Comparison of ENCODE assay signal across 30 mouse cellular contexts in genomic region chr11:67734597-67734996, GRCm38 (mm10). TPM values are rescaled to one million over a fixed set of nuclear protein-coding genes. Genes with fewer than 3 reads are reported as not detected.
"Had no signal": no experiment of that assay in that cellular context is flagged by ENCODE, and none has a peak within 500 bp of the region (broad histone marks: within the 10 kb centered on the region; RNA-seq: fewer than 3 reads in every experiment).

No protein-coding gene starts in this region.

- H3K27ac ChIP-seq: kidney, embryonic 15.5 days; liver, embryonic 13.5 days; stomach, embryonic 15.5 days had no signal

- H3K4me3 ChIP-seq: kidney, embryonic 15.5 days; liver, embryonic 13.5 days; stomach, embryonic 15.5 days had no signal

- DNase-seq: kidney, adult 8-10 months; kidney, postnatal 10 days; kidney, postnatal 36 days; layer of hippocampus, postnatal 36 days; liver, embryonic 13.5 days; lung, adult 2 months; lung, postnatal 14 days; lung, postnatal 4 days; midbrain, embryonic 14.5 days; spleen, adult 18-20 months; thymus, adult 18-20 months; thymus, postnatal 36 days had no signal

RNA-seq across cellular contexts. Expression of gene Glp2r, which starts 36.4 kb away (rescaled TPM):
- total RNA-seq: megakaryocyte progenitor cell, adult 5-6 weeks; megakaryocyte-erythroid progenitor cell, adult 5-6 weeks had no signal
- polyA plus RNA-seq: liver, adult 2 months; lung, adult 2 months; midbrain, embryonic 11.5 days; neural tube, embryonic 11.5 days; neural tube, embryonic 14.5 days had no signal

RNA-seq across cellular contexts. Expression of gene Rcvrn, which starts 39.5 kb away (rescaled TPM):
- total RNA-seq: liver, adult 2 months; megakaryocyte progenitor cell, adult 5-6 weeks; megakaryocyte-erythroid progenitor cell, adult 5-6 weeks; midbrain, postnatal 0 days had no signal
- polyA plus RNA-seq: intestine, postnatal 0 days; kidney, embryonic 15.5 days; limb, embryonic 11.5 days; liver, adult 2 months; liver, embryonic 13.5 days; liver, embryonic 16.5 days; lung, embryonic 16.5 days; midbrain, embryonic 11.5 days; midbrain, embryonic 14.5 days; midbrain, postnatal 0 days; neural tube, embryonic 11.5 days; neural tube, embryonic 14.5 days; stomach, embryonic 15.5 days; testis, adult 2 months had no signal

RNA-seq across cellular contexts. Expression of gene Gsg1l2, which starts 39.8 kb away (rescaled TPM):
- total RNA-seq: layer of hippocampus, adult 8-10 months; layer of hippocampus, postnatal 10 days; layer of hippocampus, postnatal 36 days; left cerebral cortex, postnatal 14 days; liver, adult 2 months; megakaryocyte progenitor cell, adult 5-6 weeks; megakaryocyte-erythroid progenitor cell, adult 5-6 weeks; midbrain, postnatal 0 days had no signal
- polyA plus RNA-seq: kidney, embryonic 15.5 days; limb, embryonic 11.5 days; limb, embryonic 14.5 days; liver, adult 2 months; liver, embryonic 13.5 days; liver, embryonic 16.5 days; lung, adult 2 months; lung, embryonic 16.5 days; midbrain, embryonic 11.5 days; midbrain, embryonic 14.5 days; midbrain, postnatal 0 days; neural tube, embryonic 11.5 days; neural tube, embryonic 14.5 days; stomach, embryonic 15.5 days; testis, adult 2 months had no signal
